Mouse (Mus musculus) heart, postnatal 0 days (tissue): ENCODE data around the gene Apex1. TPM values are rescaled to one million over a fixed set of nuclear protein-coding genes. Genes with fewer than 3 reads are reported as not detected.

ENCODE experiments used
- ATAC-seq: fragments of 200-750 bp; cut with Nextera tagmentation; 2 replicates; pipeline ENCODE4 v1.8.0; 2017; ENCODE audit warnings: low read depth, moderate number of reproducible peaks, moderate library complexity; ENCODE audit not compliant: insufficient read depth
- DNase-seq: peaks from one replicate; pipeline ENCODE4 v3.0.0-alpha.2; 2016; ENCODE audit warnings: low spot score
- H3K27ac ChIP-seq: fragments of 300-500 bp; sonication (generic); 2 replicates; pipeline ENCODE4 v1.5.1; 2014; ENCODE audit warnings: low read depth, mild to moderate bottlenecking
- H3K27me3 ChIP-seq: fragments of 300-500 bp; sonication (generic); 2 replicates; pipeline ENCODE4 v1.6.1; 2014; ENCODE audit warnings: low read length, mixed read lengths; ENCODE audit not compliant: control insufficient read depth, insufficient read depth
- H3K36me3 ChIP-seq: fragments of 300-500 bp; sonication (generic); replicated peaks from 2 replicates; pipeline ENCODE4 v1.6.1; 2014; ENCODE audit warnings: low read length, mixed read lengths; ENCODE audit not compliant: control insufficient read depth, insufficient read depth
- H3K4me1 ChIP-seq: fragments of 300-500 bp; sonication (generic); 2 replicates; pipeline ENCODE4 v1.6.1; 2014; ENCODE audit warnings: antibody characterized with exemption; ENCODE audit not compliant: control insufficient read depth, insufficient read depth
- H3K4me2 ChIP-seq: fragments of 300-500 bp; sonication (generic); 2 replicates; pipeline ENCODE4 v1.6.1; 2014; ENCODE audit warnings: low read depth, mild to moderate bottlenecking, low read length, moderate library complexity
- H3K4me3 ChIP-seq: fragments of 300-500 bp; sonication (generic); 2 replicates; pipeline ENCODE4 v1.5.1; 2014; ENCODE audit warnings: low read depth, low read length
- H3K9ac ChIP-seq: fragments of 300-500 bp; sonication (generic); replicated peaks from 2 replicates; pipeline ENCODE4 v1.6.1; 2014; ENCODE audit warnings: low read depth, low read length, mixed read lengths
- H3K9me3 ChIP-seq: fragments of 300-500 bp; sonication (generic); replicated peaks from 2 replicates; pipeline ENCODE4 v1.6.1; 2016; ENCODE audit warnings: low read length; ENCODE audit not compliant: control insufficient read depth
- CTCF ChIP-seq: IDR thresholded peaks from 2 replicates; pipeline ENCODE4 v1.5.1; 2016; ENCODE audit warnings: antibody characterized with exemption, control low read depth, low read depth
- EP300 ChIP-seq: IDR thresholded peaks from 2 replicates; pipeline ENCODE4 v1.6.1; 2016; ENCODE audit warnings: antibody characterized with exemption, low read depth
- WGBS: fragments of 180-500 bp; shearing (Covaris S2); extraction: QIAGEN DNeasy Blood & Tissue Kit; methylation state at CpG from one replicate; pipeline ENCODE4 v1.1.7; 2014; 5-methylcytosine and 5-hydroxymethylcytosine counted together
- polyA plus RNA-seq: library from polyadenylated mRNA; unstranded; fragments of >200 nt; fragmentation: Nextera tagmentation; extraction: Ambion mirVana; gene quantifications from 2 replicates; pipeline ENCODE4 v1.2.1, GENCODE M21; 2015
- total RNA-seq: library from RNA; depleted of rRNA; stranded (reverse); fragments of >200 nt; gene quantifications from 2 replicates; pipeline ENCODE4 v1.2.3, GENCODE M21; 2014; ENCODE audit warnings: low replicate concordance

The Apex1 gene
- total and polyA plus RNA-seq, 2 experiments from 2014 or later, result 52.7 to 77.2 TPM

DNA sequence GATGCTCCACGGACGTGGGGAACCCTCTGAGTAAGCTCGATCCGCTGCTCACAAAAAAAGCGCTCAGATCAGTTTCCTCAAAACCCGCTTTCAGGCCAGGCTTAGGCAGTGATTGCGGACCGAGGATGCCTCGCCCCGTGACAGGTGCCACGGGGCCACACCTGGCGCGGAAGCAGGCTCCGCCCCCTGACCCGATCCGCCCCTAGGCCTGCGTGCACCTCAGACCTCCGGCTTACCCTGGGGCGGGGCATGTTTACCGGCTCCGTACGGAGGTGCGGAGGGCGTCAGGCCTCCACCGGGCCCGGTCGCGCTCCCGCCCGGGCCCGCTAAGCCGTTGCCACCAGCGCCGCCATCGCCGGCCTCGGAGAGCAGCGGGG lies 5.6 kb downstream of the Apex1 start:
- Histone ChIP-seq H3K4me2 (peak overlapping the region; percentile 72), H3K27me3 (no peaks in the 10 kb centered on the region), H3K36me3 (peaks cover 33% of the 10 kb centered on the region), H3K4me3 (peak overlapping the region; percentile 81), H3K9ac (peak overlapping the region; percentile 87), H3K9me3 (no peaks in the 10 kb centered on the region), H3K27ac (peak overlapping the region; percentile 86), H3K4me1 (peaks cover 13% of the 10 kb centered on the region)
- ATAC-seq (peak; percentile 4; the same call in 1 of the 2 replicates), DNase-seq (no peak)
- WGBS, result under 1% methylated on average over 26 of the region's 38 CpGs
- TF ChIP-seq CTCF, result no peak
- no peak for TF ChIP-seq EP300

DNA sequence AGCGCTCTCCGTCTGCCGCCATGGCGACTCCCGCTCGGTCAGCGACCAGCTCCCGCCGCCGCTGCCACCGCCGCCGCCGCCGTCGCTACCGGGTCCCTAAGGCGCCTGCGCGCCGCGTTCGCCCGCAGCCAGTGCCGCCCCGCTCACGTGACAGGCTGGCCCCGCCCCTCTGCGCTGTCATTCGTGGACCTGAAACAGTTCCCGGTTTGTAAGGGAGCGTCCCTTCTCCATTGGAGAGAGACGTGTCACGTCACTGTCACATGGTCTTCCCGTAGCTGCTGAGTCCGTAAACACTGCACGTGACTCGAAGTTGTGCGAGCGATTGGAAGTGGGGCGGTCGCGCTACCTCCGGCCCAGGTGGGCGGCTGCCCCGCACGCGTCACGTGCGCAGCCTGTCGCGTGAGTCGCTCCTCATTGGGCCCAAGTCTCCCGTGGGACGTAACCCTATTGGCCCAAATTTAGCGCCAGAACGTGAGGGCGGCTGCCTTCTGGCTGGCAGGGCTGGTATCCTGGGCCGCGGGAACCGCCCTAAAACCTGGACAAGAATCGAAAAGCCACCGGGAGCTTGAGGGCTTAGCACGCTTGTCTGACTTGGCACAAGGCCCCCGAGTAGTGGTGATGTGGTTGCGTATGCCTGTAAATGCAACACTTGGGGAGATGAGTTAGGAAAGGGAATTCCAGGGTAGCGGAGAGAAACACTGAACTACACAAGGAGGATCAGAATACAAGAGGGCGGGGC lies 6.2 kb downstream of the Apex1 start, which contains the start of the genes Pip4p1 and Pnp:
Gene Pip4p1 (minus strand): TSS at position 103 of the 739 bp plus-strand sequence.
Gene Pnp (plus strand): TSS at position 329 of the 739 bp plus-strand sequence.
- WGBS, result under 1% methylated on average over 64 of the region's 68 CpGs

DNA sequence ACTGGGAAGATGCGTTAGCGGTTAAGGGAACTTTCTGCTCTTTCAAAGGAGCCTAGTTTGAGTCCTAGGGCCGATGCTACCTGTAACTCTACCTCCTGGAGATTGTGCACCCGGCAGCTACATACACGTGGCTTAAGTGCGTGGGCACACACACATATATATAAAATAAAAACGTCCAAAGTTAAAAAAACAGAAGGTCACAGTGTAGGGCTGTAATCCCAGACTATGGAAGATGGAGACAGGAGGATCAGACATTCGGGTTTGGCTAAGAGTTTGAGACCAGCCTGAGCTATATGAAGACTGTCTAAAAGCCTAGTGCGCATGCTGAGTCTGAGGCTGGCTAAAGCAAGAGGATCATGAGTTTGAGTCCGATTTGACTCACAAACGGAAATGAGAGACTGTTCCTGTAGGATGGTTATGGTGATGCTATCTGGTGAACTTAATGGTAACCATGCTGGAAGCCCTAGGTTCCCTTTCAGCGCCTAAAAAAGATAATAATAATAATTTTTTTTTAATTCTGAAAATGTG lies 6.8 kb downstream of the Apex1 start:
- no peaks in the 10 kb centered on the region for H3K9me3 ChIP-seq
- H3K9ac ChIP-seq, result peak overlapping the region; percentile 43
- peak overlapping the region; percentile 76 for H3K27ac ChIP-seq
- TF ChIP-seq CTCF (no peak), EP300 (no peak)
- H3K36me3 ChIP-seq, result peaks cover 30% of the 10 kb centered on the region
- H3K4me2 ChIP-seq, result peak overlapping the region; percentile 75
- ATAC-seq, result no peak
- peaks cover 9% of the 10 kb centered on the region for H3K4me1 ChIP-seq
- H3K4me3 ChIP-seq, result peak overlapping the region; percentile 81
- 12% methylated on average over 12 of the region's 12 CpGs for WGBS
- DNase-seq, result no peak
- no peaks in the 10 kb centered on the region for H3K27me3 ChIP-seq

More for the DNA sequence above, 6.2 kb downstream of the Apex1 start, which contains the start of the genes Pip4p1 and Pnp:
- H3K27me3 ChIP-seq, result no peaks in the 10 kb centered on the region
- peak within 1 kb of the TSS; percentile 75 for H3K4me2 ChIP-seq
- H3K9me3 ChIP-seq, result no peaks in the 10 kb centered on the region
- H3K4me1 ChIP-seq, result peaks cover 9% of the 10 kb centered on the region
- peak within 1 kb of the TSS; percentile 86 for H3K27ac ChIP-seq
- H3K4me3 ChIP-seq, result peak within 1 kb of the TSS; percentile 81
- peaks cover 33% of the 10 kb centered on the region for H3K36me3 ChIP-seq
- ATAC-seq (peak; percentile 99), DNase-seq (peak; percentile 100)
- peak within 1 kb of the TSS; percentile 87 for H3K9ac ChIP-seq
- TF ChIP-seq CTCF, result no peak
- TF ChIP-seq EP300, result no peak

DNA sequence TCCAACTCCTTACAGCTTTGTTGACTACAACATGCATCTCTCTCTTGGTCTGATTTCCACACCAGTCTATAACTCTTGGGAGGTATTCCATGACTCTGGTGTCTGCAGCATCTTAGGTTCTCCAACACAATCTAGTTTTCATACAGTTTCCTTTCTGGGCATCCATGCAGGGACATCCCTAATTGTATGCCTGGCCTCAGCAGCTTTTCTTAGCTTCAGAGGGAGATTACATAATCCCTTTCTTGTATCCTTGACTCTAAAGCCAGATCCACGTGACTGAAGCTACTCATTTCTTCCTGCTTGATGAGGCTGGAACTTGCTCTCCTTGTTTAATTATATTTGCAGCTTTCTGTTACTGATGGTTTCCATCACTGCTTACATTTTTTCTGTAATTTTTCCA lies 11.9 kb downstream of the Apex1 start:
- Histone ChIP-seq H3K27ac (no peak overlapping the region), H3K4me2 (no peak overlapping the region), H3K9me3 (no peaks in the 10 kb centered on the region), H3K27me3 (no peaks in the 10 kb centered on the region), H3K9ac (no peak overlapping the region), H3K36me3 (no peaks in the 10 kb centered on the region), H3K4me1 (peaks cover 5% of the 10 kb centered on the region; the same call in 1 of the 2 replicates), H3K4me3 (no peak overlapping the region)
- DNase-seq (no peak), ATAC-seq (no peak)
- 60% methylated on average over 1 of the region's 1 CpGs for WGBS
- TF ChIP-seq CTCF (no peak), EP300 (no peak)

DNA sequence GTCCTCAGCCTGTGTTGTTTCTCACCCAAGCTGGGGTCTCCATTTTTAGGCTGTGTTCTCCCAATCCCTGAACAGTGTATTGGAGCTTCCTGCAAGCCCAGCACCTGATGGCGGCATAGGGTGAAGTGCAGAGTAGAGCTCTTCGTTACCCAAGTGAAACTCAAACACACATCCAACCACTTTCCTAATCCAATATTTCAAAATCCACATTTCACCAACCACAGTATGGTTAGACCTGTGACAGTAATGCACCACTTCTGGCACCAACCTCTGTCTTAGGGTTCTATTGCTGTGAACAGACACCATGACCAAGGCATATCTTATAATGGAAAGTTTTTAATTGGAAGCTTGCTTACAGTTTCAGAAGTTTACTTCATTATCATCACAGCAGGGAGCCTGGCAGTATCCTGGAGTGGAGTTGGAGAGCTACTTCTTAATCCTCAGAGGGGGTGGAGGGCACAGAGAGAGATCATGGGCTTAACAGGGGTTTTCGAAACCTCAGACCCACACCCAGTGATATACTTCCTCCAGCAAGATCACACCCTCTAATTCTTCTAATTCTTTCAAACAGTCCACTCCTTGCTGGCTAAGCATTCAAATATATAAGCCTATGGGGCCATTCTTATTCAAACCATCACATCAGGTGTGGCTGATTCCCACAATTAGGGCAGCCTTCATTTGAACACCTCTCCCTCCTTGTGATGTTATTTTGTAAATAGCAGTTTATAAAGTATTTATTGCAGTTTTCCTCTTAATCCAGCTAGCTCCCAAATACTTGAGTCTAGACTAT lies 13.5 kb downstream of the Apex1 start:
- Histone ChIP-seq H3K27me3 (no peaks in the 10 kb centered on the region), H3K36me3 (no peaks in the 10 kb centered on the region), H3K9me3 (no peaks in the 10 kb centered on the region), H3K4me2 (no peak overlapping the region), H3K27ac (no peak overlapping the region), H3K9ac (no peak overlapping the region), H3K4me3 (no peak overlapping the region), H3K4me1 (no peaks in the 10 kb centered on the region)
- ATAC-seq (no peak), DNase-seq (no peak)
- WGBS, result 78% methylated on average over 3 of the region's 3 CpGs
- no peak for TF ChIP-seq CTCF
- TF ChIP-seq EP300, result no peak
